Mouse (Mus musculus) R1 (cell line): ENCODE results near the gene Foxn3.

ENCODE experiments used
- DNase-seq: peaks from one replicate; pipeline ENCODE4 v3.0.0-alpha.2; 2018; ENCODE audit warnings: low read depth, low spot score

The Foxn3 gene

DNA sequence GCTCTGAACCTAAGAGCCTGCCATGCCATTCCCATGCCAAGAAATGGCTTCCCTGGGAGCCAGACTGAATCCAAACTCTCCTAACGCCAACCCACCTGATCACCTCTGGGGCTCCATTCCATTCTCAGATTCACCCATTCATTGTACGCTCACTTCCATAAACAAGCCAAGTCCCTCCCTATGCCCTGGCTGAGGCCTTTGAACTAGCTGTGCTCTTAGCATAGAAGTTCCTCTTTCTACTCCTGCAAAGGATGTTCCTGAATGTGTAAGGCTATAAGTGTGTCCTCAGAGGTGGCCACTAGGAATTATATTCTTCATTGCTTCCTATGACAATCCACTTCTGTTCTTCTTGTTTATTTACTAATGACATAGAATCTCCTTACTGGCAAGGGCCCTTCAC lies 40.5 kb downstream of the Foxn3 start:
- DNase-seq: no peak

DNA sequence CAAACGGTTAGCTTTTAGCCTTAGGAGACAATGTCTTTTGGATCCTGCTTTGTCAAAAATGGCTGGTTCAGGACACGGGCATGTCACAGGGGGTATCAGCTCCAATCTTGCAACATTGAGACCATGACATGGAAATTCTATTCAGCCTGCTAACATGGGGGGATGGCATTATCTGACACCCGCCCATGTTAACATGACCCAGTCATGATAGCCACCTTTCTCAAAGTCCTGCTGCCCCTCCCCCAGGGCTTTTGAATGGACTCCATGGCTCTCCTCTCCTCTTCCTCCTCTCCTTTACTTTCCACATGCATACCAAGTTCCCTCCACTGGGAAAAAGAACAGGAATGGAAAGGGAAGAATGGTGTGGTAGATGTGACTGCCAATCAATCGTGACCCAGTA lies 43.5 kb downstream of the Foxn3 start:
- DNase-seq: no peak

DNA sequence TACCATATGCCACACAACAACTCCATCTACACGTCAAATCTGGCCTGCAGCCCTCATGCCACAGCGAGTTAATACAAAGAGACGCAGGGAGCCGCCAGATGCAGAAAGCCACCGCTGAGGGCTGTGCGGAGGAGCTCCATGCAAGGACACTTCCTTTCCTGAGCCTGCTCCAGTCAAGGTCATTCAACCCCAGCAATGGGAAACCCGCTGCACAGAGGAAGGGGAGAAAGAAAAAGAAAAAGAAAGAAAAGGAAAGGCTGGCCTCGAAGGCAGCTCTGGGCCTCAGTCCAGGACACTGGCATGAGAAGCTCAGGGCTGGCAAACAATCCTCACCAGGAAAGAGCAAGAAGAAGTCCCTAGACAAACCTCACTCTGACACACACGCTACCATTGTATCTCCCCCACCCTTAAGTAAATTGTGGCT lies 44.2 kb downstream of the Foxn3 start:
- DNase-seq: peak; percentile 19

DNA sequence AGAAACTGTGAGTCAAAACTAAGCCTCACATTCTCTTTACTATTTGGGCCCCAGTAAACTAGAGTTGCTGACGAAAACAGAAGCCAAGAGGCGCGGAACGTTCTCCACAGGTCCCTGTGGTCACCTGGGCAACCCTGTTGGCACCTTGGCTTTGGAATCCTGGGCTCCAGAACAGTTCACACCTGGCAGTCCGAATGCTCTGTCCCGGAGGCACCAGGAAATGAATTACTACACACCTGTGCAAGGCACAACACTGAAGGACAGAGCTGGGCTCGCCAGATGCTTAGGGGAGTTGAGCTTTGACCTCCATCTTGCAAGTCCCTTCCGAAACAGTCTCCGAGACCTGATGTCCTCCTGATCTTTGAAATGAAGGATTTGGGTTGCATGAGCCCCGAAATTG lies 44.7 kb downstream of the Foxn3 start:
- DNase-seq: no peak

DNA sequence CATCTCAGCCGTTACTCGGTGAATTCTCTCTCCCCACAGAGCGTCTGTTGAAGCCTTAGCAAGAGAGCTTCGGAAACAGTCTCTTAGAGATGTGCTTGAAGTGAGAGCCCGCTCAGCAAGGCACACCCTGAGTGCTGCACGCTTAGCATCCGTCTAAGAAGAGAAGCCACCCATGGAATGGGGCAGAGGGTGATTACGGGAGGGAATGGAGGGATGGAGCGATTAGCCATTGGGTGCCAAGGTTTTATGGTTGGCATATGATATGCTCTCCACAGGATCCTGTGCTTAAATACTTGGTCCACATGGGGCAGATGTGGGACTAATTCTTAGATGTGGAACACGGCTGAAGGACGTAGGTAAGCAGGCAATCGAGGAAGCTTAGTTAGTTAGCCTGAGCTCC lies 45.3 kb downstream of the Foxn3 start:
- no peak for DNase-seq

DNA sequence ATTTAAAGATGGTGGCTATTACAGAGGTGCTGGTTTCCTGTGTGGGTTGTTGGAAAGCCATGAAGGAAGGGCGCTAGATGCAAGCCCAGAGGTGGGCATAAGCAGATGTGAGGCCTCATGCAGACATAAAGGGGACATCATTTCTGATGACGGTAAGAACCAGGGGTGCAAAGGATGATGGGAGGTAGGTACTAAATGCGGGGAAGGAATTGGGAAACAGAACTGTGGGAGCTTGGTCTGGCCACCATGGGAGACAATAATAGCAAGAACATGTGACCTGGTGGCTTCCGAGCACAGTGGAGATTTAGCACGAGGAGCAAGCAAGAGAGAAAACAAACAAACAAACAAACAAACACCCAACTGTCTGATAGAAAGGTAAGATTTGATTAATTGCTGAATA lies 46.1 kb downstream of the Foxn3 start:
- DNase-seq: no peak

DNA sequence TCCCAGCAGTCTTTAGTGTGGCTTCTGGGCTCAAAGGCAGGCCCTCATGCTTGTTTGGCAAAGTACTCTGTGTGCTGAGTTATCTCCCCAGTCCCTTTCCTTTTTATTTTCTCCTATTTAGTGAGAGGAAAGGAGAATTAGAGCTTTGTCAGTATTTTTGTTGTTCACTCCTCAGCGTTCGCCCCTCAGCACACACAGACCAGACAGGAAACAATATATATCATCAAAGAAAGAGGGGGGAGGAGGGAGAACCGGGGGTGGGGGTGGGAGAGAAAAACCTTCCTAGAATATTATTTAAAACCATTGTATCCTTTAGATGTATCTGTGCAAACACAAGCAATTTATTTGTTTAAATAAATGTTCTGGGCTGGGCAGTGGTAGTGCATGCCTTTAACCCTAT lies 47.9 kb downstream of the Foxn3 start:
- DNase-seq: no peak

DNA sequence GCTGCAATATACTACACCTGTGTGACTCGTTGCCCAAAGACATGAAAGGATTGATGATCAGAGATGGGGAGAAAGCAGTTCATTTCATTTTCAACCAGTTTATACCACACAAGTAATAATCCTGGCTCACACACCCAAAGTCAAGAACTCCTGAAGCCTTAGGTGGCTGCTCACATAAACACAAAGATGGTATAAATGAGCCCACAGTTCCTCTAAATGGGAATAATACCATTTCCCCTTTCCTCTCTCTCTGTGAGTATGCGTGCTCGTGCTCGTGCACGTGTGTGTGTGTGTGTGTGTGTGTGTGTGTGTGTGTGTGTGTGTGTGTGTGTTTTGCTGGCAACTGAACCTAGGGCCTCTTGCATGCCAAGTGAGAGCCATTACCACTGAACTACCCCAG lies 51.7 kb downstream of the Foxn3 start:
- DNase-seq: no peak

DNA sequence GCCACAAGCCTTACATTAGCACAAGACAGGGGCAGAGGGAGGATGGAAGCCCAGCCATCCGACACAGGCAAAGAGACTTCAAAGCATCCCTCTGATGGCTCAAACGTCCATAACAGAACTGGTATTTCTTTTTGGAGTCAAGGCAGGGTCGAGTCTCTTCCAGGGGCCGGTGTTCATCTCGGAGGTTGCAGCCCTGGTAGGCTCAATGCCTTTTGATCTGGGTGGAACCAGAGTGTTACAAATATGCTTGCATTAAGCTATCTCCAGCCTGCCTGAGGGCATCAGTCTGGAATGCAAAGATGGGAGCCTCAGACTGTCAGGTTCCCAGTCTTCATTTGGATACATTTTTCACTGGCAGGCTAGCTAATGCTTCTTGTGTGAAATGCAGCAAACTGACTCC lies 52.6 kb downstream of the Foxn3 start:
- no peak for DNase-seq

DNA sequence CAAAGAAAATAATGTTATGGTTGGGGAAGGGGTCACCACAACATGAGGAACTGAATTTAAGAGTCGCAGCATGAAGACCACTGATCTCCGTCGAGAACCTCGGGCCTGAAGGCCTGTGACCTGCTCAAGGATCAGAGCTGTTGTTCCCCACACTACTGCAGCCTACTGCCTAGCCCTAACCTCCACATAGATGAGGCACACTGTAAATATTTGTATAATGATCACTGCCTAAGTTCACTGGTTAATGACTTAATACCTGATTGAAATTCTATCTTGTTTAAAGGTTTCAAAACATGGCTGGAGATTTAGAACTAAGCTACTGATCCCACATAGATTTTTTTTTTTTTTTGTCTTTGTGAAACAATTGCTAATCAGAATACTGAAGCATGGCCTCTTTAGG lies 61.2 kb downstream of the Foxn3 start:
- no peak for DNase-seq

DNA sequence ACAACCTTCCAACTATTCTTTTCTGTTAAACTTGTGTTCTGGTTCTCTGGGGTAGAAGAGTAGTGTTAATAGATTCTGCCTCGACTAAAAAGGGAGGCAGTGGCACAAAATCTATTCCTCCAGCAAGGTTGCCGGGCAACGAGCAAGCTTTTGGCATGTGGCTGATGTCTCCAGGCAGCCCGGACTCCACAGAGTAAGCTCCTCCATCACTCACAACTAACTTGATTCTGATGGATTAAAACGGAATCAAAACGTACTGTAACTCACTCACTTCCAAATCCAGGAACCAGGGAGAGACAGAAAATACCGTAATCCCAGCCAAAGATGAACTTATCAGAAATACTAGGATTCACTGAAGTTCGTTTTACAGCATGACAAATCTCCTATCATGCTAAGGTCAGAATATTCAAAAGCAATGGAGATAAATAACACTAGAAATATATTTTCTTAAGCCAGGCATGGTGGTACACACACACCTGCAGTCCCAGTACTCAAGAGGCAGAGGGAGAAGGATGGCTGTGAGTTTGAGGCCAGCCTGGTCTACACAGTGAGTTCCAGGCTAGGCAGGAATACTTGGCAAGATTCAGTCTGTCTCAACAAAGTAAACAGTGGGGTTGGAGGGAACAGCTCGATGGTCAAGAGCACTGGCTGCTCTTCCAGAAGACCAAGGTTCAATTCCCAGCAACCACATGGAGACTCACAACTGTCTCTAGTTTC lies 64.2 kb downstream of the Foxn3 start:
- no peak for DNase-seq

DNA sequence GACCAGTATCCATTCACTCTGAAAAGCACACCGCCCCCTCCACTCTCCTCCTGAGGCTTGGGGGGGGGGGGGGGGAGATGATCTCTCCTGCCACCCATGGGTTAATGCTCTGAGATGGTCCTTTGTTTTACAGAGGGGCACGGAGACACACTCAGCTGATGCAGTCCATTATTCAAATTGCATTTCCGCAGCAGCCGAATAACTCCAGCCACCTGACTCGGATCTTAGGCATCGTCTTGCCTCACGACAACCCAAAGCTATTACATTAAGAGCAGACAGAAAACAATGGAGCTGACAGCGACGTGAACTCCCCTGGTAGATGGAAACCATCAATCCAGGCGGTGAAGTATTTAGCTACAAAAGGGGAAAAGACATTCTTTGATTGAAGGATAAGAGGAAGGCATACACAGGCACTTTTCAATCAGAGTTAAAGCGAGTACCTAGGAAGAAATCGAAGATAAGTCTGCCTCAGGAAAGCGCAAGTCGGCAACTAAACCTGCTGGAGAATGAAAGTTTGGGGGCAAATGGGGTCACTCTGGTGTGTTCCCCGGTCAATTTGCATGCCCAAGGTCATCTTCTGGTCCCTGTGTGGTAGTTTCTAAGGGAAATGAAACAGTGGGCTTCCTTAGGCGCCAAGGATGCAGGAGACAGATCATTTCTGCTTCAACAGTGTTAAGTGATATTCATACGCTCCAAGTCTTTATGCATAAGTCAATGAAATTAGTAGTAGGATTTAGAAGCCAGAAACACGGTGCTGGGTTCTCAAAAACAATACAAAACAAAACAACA lies 65.0 kb downstream of the Foxn3 start:
- peak; percentile 16 for DNase-seq

DNA sequence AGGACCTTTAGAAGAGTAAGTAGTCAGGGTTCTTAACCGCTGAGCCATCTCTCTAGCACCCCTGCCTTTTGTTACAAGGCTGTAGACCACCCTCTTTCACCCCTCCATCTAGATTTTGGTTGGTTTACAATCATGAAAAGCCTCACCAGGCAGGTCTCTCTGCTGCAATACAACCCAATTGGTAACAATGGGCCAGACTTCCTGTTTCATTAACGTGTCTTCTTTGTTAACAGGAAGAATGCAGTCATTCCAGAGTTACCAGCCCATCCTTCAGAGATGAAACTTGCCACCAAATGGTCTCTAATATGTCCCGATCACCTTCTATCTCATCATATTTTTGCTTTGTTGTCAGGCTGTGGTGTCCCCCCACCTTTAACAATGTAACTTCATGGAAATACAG lies 66.4 kb downstream of the Foxn3 start:
- DNase-seq: peak; percentile 46

DNA sequence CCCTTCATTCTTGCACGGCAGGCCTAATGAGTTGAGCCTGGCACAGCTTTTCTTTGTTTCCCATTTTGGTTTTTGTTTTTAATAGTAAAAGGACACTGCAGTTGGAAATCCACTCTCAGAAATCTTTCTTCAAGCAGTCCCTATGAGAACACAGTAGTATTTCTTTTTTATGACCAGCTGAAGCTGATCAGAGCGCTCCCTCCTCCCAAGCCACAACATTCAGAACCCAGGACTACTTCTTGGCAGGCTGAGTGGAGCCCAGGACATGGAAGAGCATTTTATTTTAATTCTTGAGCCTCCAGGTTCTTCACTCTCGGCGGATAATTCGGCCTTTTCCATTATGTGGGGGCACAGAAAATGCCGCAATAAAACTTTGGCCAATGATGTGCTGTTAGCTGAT lies 73.2 kb downstream of the Foxn3 start:
- no peak for DNase-seq

DNA sequence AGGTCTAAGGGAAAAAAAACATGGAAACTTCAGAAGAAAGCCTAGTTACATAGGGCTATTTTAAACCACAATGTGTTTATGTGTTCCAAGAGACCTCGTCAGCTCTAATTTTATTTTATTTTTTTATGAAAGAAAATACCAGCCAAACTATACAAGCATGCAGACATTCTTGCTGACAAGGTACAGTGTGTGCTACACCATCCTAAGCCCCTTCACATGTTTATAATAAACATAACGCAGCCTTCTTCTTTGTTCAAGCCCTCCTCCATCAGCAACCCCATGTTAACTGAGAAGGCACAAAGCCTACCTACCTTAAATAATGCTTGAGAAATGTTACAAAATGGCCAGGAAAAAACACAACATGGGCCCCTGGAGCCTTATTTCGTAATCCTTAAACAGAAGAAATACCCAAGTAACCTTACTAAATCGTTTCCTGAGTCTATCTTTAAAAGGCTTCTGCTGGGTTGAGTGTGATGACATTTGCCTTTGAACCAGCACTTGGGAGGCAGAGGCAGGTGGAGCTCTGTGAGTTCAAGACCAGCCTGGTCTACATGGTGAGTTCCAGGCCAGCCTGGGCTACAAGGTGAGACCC lies 74.3 kb downstream of the Foxn3 start:
- no peak for DNase-seq

DNA sequence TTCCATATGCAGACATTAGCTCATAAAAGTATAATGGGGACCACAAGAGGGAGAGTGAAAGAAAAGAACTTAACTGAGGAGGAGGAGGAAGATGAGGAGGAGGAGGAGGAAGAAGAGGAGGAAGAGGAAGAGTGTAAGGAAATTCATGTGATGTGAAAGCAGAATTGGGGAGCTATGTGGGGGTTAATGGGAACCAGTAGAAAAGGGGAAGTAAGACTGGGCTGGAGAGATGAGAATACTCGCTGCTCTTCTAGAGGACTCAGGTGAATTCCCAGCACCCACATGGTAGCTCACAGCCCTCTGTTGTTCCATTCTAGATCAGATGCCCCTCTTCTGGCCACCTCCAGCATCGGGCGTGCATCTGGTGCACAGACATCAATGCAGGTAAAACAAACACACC lies 83.0 kb downstream of the Foxn3 start:
- no peak for DNase-seq

DNA sequence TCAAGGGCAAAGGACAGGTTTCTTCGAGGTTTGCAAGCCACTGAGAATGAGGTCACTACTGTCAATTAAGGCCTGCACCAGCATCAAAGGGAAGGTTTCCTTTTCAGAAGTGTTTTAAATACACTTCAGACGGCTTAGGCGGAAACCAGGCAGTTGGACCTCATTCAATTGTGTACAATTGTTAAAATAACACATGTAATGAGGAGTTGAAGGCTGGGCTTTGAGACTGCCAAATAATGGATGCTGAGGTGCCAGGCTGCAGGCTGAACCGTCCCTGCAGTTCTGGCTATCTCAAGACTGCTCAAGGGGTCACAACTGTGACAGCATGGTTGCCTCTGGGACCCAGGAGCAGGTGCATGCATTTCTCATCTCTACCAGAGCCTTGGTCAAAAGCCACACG lies 89.2 kb downstream of the Foxn3 start:
- DNase-seq: no peak

DNA sequence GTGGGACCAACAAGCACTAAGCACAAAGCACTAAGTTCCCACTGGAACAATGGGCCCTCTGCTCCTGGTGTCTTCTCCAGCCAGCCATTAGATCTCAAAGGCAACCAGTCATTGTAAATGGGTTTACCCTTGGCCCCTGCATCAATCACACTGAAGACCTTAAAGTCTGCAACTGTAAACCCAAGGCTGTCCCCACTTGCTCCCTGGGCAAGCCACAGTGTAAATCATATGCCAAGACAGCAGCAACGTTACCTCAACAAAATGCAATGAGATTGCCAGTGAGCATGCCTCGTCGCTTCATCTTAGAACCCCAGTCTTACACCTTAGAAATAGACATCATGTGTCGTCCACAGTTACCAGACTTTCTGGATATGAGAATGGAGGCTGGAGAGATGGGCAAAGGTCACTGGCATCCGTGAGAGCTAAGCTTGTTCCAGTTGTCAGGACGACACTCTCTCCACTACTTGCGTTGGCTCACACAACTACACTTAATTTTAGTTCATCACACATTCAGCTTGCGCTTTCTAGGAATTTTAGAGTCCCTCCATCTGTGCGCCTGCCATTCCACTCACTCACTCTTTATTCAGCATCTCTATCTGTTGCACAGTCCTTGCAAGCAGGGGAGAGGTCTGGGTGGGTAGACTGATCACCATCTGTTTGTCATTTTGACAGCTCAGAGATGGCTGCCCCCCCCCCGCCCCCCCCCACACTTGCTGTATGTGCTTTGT lies 89.8 kb downstream of the Foxn3 start:
- DNase-seq: no peak

DNA sequence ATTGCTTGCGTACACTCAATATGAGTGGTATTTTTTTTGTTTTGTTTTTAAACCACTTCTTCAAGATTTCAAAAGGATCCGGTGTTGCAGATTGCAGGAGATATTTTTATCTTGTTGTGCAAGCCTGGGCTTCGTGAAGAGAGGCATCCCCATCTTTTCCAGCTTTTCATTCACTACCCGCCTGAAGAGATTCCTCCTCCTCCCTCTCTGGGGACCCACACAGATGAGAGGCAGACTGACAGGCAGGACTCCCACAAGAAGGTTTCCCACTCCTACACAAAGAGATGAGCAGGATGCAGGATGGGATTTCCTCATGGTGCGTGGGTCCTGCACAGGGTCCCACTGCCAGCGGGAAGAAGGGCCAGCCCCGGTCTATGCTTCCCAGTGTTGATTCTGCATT lies 92.0 kb downstream of the Foxn3 start:
- no peak for DNase-seq

DNA sequence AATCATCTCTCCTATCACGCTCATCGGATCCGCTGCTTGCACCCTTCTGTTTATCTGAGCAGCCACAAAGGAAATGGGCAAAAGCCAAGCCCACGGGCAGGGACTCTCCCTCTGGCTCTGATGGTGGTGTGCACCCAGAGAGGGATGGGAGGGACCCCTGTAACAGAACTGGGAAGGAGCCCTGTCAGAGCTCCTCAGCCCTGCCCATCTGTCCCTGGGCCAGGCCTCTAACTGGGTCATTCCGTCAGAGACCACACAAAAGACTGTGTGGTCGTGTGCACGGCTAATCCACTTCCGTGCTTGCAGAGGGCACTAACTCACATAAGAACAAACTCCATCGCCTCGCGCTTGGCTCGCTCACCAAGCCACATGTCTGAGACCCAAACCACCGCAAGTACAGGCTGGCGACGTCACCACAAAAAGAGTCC lies 95.5 kb downstream of the Foxn3 start:
- no peak for DNase-seq

DNA sequence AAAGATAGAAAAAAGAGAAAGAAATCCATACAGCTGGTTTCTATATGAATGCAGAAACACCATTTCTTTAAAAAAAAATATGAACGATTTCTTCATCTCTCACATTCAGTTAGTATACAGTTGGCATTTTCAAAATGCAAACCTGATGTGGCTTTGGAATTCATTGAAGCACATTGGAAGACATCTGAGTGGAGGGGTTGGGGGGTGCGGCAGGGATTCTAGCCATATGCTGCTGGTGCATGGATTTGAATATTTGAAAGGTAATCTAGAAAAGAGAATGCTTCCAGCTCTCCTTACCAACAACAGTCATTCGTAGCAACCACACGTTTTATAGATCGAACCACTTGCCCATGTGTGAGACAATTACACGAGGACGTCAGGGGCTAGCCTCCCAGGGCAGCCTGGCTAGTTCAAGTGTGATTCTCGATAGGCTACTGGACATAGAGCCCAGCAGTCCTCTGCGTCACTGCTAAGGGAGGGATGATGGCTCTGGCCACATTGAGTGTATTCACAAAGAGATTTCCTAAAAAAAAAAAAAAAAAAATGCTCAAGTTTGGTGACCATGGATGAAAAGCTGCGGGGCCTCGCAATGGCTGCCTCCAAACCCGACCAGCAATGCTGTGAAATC lies 96.0 kb downstream of the Foxn3 start:
- no peak for DNase-seq

DNA sequence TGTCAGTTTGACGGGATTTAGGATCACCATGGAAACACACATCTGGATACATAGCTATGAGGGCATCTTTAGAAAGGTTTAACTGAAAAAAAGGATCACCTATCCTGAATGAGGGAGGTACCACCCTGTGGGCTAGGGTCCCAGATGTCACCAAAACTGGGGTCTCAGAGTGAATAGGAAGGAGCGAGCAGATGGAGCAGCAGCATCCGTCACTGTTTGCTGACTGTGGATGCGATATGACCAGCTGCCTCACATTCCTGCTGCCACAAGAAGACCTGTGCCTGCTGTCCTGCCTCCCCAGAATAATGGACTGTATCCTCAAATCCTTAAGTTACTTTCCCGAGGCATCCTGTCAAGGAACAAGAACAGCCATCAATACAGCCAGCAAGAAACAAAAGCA lies 97.0 kb downstream of the Foxn3 start:
- DNase-seq: no peak
